Mouse (Mus musculus): ENCODE measurements around the gene Thrb. TPM values are rescaled to one million over a fixed set of nuclear protein-coding genes. Genes with fewer than 3 reads are reported as not detected.
A peak's percentile ranks its signal among the peaks of the same experiment; 100 is the strongest.

Thrb gene
- polyA plus RNA-seq, 1 experiment = 11.2 TPM

- TF ChIP-seq POLR2A (IDR thresholded peaks at IDR 0.05; ENCODE audit: low read depth, low read length) (no peak), CTCF (conservative IDR thresholded peaks at IDR 0.05; ENCODE audit: insufficient read depth, insufficient read length, low read depth, low read length) (no peak)
- DNase-seq = no peak
- Histone ChIP-seq H3K27me3 (replicated peaks; ENCODE audit: control insufficient read depth, insufficient read depth, low read length) (no peaks in the 10 kb centered on the region), H3K36me3 (ENCODE audit: control insufficient read depth, insufficient read depth, low read length) (no peaks in the 10 kb centered on the region; the same call in 1 of the 2 replicates), H3K4me1 (ENCODE audit: control insufficient read depth, insufficient read depth, low read length) (peaks cover 29% of the 10 kb centered on the region), H3K27ac (ENCODE audit: insufficient read depth, low read depth, low read length) (no peak overlapping the region), H3K4me3 (ENCODE audit: insufficient read depth, low read depth, low read length) (no peak overlapping the region)
- WGBS = 87% methylated on average over 3 of the region's 3 CpGs
Observed at GRCm38 (mm10) chr14:17700228-17700627, 40.2 kb downstream of the Thrb start.

- no peak overlapping the region for H3K27ac ChIP-seq (ENCODE audit: insufficient read depth, low read depth, low read length)
- no peak for TF ChIP-seq CTCF (conservative IDR thresholded peaks at IDR 0.05; ENCODE audit: insufficient read depth, insufficient read length, low read depth, low read length)
- TF ChIP-seq POLR2A (IDR thresholded peaks at IDR 0.05; ENCODE audit: low read depth, low read length) = no peak
- H3K4me1 ChIP-seq (ENCODE audit: control insufficient read depth, insufficient read depth, low read length) = no peaks in the 10 kb centered on the region
- H3K27me3 ChIP-seq (replicated peaks; ENCODE audit: control insufficient read depth, insufficient read depth, low read length) = no peaks in the 10 kb centered on the region
- WGBS = 78% methylated on average over 7 of the region's 7 CpGs
- H3K36me3 ChIP-seq (ENCODE audit: control insufficient read depth, insufficient read depth, low read length) = no peaks in the 10 kb centered on the region
- no peak for DNase-seq
- H3K4me3 ChIP-seq (ENCODE audit: insufficient read depth, low read depth, low read length) = no peak overlapping the region
Observed at GRCm38 (mm10) chr14:17713297-17713904, 53.3 kb downstream of the Thrb start.

GRCm38 (mm10) chr14:17719494-17719893 is 59.4 kb downstream of the Thrb start:
- no peak for TF ChIP-seq POLR2A (IDR thresholded peaks at IDR 0.05; ENCODE audit: low read depth, low read length)
- TF ChIP-seq CTCF (conservative IDR thresholded peaks at IDR 0.05; ENCODE audit: insufficient read depth, insufficient read length, low read depth, low read length) = no peak
- DNase-seq = no peak
- Histone ChIP-seq H3K27ac (ENCODE audit: insufficient read depth, low read depth, low read length) (no peak overlapping the region), H3K4me1 (ENCODE audit: control insufficient read depth, insufficient read depth, low read length) (peaks cover 3% of the 10 kb centered on the region; the same call in 1 of the 2 replicates), H3K27me3 (replicated peaks; ENCODE audit: control insufficient read depth, insufficient read depth, low read length) (no peaks in the 10 kb centered on the region), H3K36me3 (ENCODE audit: control insufficient read depth, insufficient read depth, low read length) (no peaks in the 10 kb centered on the region), H3K4me3 (ENCODE audit: insufficient read depth, low read depth, low read length) (no peak overlapping the region)
- WGBS = 81% methylated on average over 2 of the region's 2 CpGs

- Histone ChIP-seq H3K36me3 (ENCODE audit: control insufficient read depth, insufficient read depth, low read length) (no peaks in the 10 kb centered on the region), H3K27ac (ENCODE audit: insufficient read depth, low read depth, low read length) (no peak overlapping the region), H3K4me1 (ENCODE audit: control insufficient read depth, insufficient read depth, low read length) (peaks cover 3% of the 10 kb centered on the region; the same call in 1 of the 2 replicates), H3K4me3 (ENCODE audit: insufficient read depth, low read depth, low read length) (no peak overlapping the region), H3K27me3 (replicated peaks; ENCODE audit: control insufficient read depth, insufficient read depth, low read length) (no peaks in the 10 kb centered on the region)
- TF ChIP-seq CTCF (conservative IDR thresholded peaks at IDR 0.05; ENCODE audit: insufficient read depth, insufficient read length, low read depth, low read length) (no peak), POLR2A (IDR thresholded peaks at IDR 0.05; ENCODE audit: low read depth, low read length) (no peak)
- peak; percentile 59 for DNase-seq
- 16% methylated on average over 1 of the region's 1 CpGs for WGBS
Observed at GRCm38 (mm10) chr14:17722824-17723445, 62.9 kb downstream of the Thrb start.

GRCm38 (mm10) chr14:17724577-17724976 is 64.5 kb downstream of the Thrb start:
- Histone ChIP-seq H3K27ac (ENCODE audit: insufficient read depth, low read depth, low read length) (no peak overlapping the region), H3K4me3 (ENCODE audit: insufficient read depth, low read depth, low read length) (no peak overlapping the region), H3K27me3 (replicated peaks; ENCODE audit: control insufficient read depth, insufficient read depth, low read length) (no peaks in the 10 kb centered on the region), H3K36me3 (ENCODE audit: control insufficient read depth, insufficient read depth, low read length) (no peaks in the 10 kb centered on the region), H3K4me1 (ENCODE audit: control insufficient read depth, insufficient read depth, low read length) (peaks cover 3% of the 10 kb centered on the region; the same call in 1 of the 2 replicates)
- 72% methylated on average over 3 of the region's 3 CpGs for WGBS
- TF ChIP-seq CTCF (conservative IDR thresholded peaks at IDR 0.05; ENCODE audit: insufficient read depth, insufficient read length, low read depth, low read length) = no peak
- TF ChIP-seq POLR2A (IDR thresholded peaks at IDR 0.05; ENCODE audit: low read depth, low read length) = no peak
- DNase-seq = no peak

GRCm38 (mm10) chr14:17726906-17727305 is 66.8 kb downstream of the Thrb start:
- WGBS = 81% methylated on average over 1 of the region's 1 CpGs
- no peak for DNase-seq
- Histone ChIP-seq H3K27ac (ENCODE audit: insufficient read depth, low read depth, low read length) (no peak overlapping the region), H3K27me3 (replicated peaks; ENCODE audit: control insufficient read depth, insufficient read depth, low read length) (no peaks in the 10 kb centered on the region), H3K4me3 (ENCODE audit: insufficient read depth, low read depth, low read length) (no peak overlapping the region), H3K36me3 (ENCODE audit: control insufficient read depth, insufficient read depth, low read length) (no peaks in the 10 kb centered on the region), H3K4me1 (ENCODE audit: control insufficient read depth, insufficient read depth, low read length) (peaks cover 3% of the 10 kb centered on the region; the same call in 1 of the 2 replicates)
- TF ChIP-seq CTCF (conservative IDR thresholded peaks at IDR 0.05; ENCODE audit: insufficient read depth, insufficient read length, low read depth, low read length) = no peak
- no peak for TF ChIP-seq POLR2A (IDR thresholded peaks at IDR 0.05; ENCODE audit: low read depth, low read length)

- no peaks in the 10 kb centered on the region for H3K36me3 ChIP-seq (ENCODE audit: control insufficient read depth, insufficient read depth, low read length)
- WGBS = 90% methylated on average over 4 of the region's 4 CpGs
- H3K27me3 ChIP-seq (replicated peaks; ENCODE audit: control insufficient read depth, insufficient read depth, low read length) = no peaks in the 10 kb centered on the region
- H3K4me3 ChIP-seq (ENCODE audit: insufficient read depth, low read depth, low read length) = no peak overlapping the region
- DNase-seq = no peak
- TF ChIP-seq CTCF (conservative IDR thresholded peaks at IDR 0.05; ENCODE audit: insufficient read depth, insufficient read length, low read depth, low read length) (no peak), POLR2A (IDR thresholded peaks at IDR 0.05; ENCODE audit: low read depth, low read length) (no peak)
- peaks cover 2% of the 10 kb centered on the region; the same call in 1 of the 2 replicates for H3K4me1 ChIP-seq (ENCODE audit: control insufficient read depth, insufficient read depth, low read length)
- no peak overlapping the region for H3K27ac ChIP-seq (ENCODE audit: insufficient read depth, low read depth, low read length)
Observed at GRCm38 (mm10) chr14:17727878-17728277, 67.8 kb downstream of the Thrb start.
